Mouse (Mus musculus) heart, embryonic 14.5 days (tissue): ENCODE data around the gene Pih1d2. TPM values are rescaled to one million over a fixed set of nuclear protein-coding genes. Genes with fewer than 3 reads are reported as not detected.
"Not testable (repeated sequence)": the region's sequence is repeated elsewhere in the genome, so short reads cannot be mapped to it uniquely, and the experiment has no call there.

Experiments
- ATAC-seq: fragments of 200-750 bp; cut with Nextera tagmentation; 2 replicates; pipeline ENCODE4 v1.8.0; 2017; ENCODE audit warnings: low read depth, moderate TSS enrichment; ENCODE audit not compliant: insufficient number of reproducible peaks, insufficient read depth, low FRiP score
- H3K27ac ChIP-seq, 2 experiments: fragments of 200-500 bp in 1 of 2; fragments of 300-500 bp in 1 of 2; sonication (generic) in 1 of 2; replicated peaks in 1 of 2; 2 replicates each; pipeline ENCODE4 v1.5.1; 2012 to 2014; ENCODE audit warnings: low read depth in 2 of 2, low read length in 2 of 2, control low read depth in 1 of 2, mild to moderate bottlenecking in 1 of 2, mixed read lengths in 1 of 2; ENCODE audit not compliant: control insufficient read depth in 1 of 2, insufficient read depth in 1 of 2
- H3K27me3 ChIP-seq: fragments of 300-500 bp; sonication (generic); 2 replicates; pipeline ENCODE4 v1.6.1; 2014; ENCODE audit warnings: mild to moderate bottlenecking, low read length, control low read depth; ENCODE audit not compliant: control insufficient read depth, insufficient read depth
- H3K36me3 ChIP-seq: fragments of 300-500 bp; sonication (generic); 2 replicates; pipeline ENCODE4 v1.6.1; 2014; ENCODE audit warnings: mild to moderate bottlenecking, control low read depth, low read length, mixed read lengths; ENCODE audit not compliant: control insufficient read depth, insufficient read depth
- H3K4me1 ChIP-seq, 2 experiments: fragments of 200-500 bp in 1 of 2; fragments of 300-500 bp in 1 of 2; sonication (generic) in 1 of 2; 2 replicates each; pipeline ENCODE4 v1.6.1; 2012 to 2014; ENCODE audit warnings: low read length in 2 of 2, control low read depth in 1 of 2, mixed read lengths in 1 of 2; ENCODE audit not compliant: control insufficient read depth in 2 of 2, insufficient read depth in 2 of 2
- H3K4me2 ChIP-seq: fragments of 300-500 bp; sonication (generic); 2 replicates; pipeline ENCODE4 v1.6.1; 2014; ENCODE audit warnings: mild to moderate bottlenecking, low read length
- H3K4me3 ChIP-seq, 2 experiments: fragments of 200-500 bp in 1 of 2; fragments of 300-500 bp in 1 of 2; sonication (generic) in 1 of 2; 2 replicates each; pipeline ENCODE4 v1.5.1; 2012 to 2014; ENCODE audit warnings: low read length in 2 of 2, mild to moderate bottlenecking in 2 of 2, control low read depth in 1 of 2, low read depth in 1 of 2, moderate library complexity in 1 of 2; ENCODE audit not compliant: control insufficient read depth in 1 of 2, insufficient read depth in 1 of 2
- H3K9ac ChIP-seq: fragments of 300-500 bp; sonication (generic); 2 replicates; pipeline ENCODE4 v1.6.1; 2014; ENCODE audit warnings: mild to moderate bottlenecking, low read length
- H3K9me3 ChIP-seq: fragments of 300-500 bp; sonication (generic); 2 replicates; pipeline ENCODE4 v1.6.1; 2016; ENCODE audit warnings: low read length, control low read depth; ENCODE audit not compliant: control insufficient read depth
- WGBS: fragments of 180-500 bp; shearing (Covaris S2); extraction: QIAGEN DNeasy Blood & Tissue Kit; methylation state at CpG from one replicate; pipeline ENCODE4 v1.1.7; 2014; 5-methylcytosine and 5-hydroxymethylcytosine counted together
- polyA plus RNA-seq: library from polyadenylated mRNA; unstranded; fragments of >200 nt; fragmentation: Nextera tagmentation; extraction: Ambion mirVana; gene quantifications from 2 replicates; pipeline ENCODE4 v1.2.1, GENCODE M21; 2014

Gene Pih1d2
- polyA plus RNA-seq, 1 experiment from 2014 or later: 1.9 TPM

DNA sequence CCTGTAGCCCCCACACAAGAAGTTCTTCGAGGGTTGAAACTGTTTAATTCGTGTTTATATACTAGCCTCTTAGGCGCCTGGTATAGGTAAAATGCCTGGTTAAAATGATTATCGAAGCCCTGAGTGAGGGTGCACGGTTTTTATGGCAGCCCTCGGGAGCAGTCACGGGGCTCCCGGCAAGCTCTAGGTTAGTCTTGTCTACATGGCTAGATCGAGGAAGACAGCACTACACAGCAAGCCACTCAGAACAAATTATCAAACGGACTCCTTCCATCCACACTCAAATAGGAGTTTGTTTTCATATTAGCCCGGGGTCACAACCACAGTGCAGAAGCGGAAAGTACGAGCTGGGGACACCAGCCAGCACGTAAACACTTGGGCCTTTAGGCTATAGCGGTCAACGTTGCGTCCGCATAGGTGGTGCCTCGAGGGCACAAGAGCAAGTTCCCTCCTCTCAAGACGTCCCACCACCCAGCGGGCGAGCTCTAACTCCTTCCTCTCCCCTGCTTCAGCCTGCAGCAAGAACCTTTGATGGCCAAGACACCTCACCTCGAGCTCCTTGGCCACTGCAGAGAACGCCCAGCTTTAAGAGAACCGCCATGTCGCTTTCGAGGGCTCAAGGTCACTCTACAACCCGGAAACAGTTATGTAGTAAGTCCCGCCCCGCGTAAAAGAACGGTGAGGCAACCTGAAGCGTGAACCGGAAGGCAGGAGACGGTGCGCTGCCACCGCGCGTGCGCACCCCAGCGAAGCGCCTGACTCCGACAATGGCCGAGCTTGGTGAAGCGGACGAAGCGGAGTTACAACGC, 13.7 kb upstream of the Pih1d2 start, which contains the start of the genes Sdhd and Timm8b:
Gene Sdhd (minus strand): TSS at position 624 of the 809 bp plus-strand sequence.
Gene Timm8b (plus strand): TSS at position 722 of the 809 bp plus-strand sequence.
- no peaks in the 10 kb centered on the region for H3K9me3 ChIP-seq
- peak within 1 kb of the TSS; percentile 87 for H3K4me2 ChIP-seq
- H3K4me3 ChIP-seq: peak within 1 kb of the TSS; percentile 81 to 86
- H3K9ac ChIP-seq: peak within 1 kb of the TSS; percentile 90
- H3K36me3 ChIP-seq: peaks cover 58% of the 10 kb centered on the region
- peak within 1 kb of the TSS; percentile 84 to 87 for H3K27ac ChIP-seq
- peaks cover 11 to 27% of the 10 kb centered on the region in 2 experiments for H3K4me1 ChIP-seq
- no peaks in the 10 kb centered on the region for H3K27me3 ChIP-seq
- peak; percentile 95 for ATAC-seq
- WGBS: under 1% methylated on average over 48 of the region's 48 CpGs

DNA sequence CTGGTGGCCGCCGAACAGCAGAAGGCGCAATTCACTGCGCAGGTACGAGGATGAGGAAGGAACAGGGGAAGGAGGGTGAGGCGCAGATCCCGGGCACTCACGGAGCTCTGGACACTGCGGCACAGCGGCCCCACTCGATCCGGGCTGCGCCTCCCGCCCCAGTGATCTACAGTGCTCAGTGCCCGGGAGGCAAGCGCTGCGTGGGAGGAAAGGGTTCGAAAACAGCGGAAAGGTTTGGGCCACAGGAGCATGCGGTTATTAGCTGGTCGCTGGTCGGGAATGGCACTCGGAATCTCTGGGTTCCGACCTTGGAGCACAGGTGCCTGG, 13.2 kb upstream of the Pih1d2 start:
- H3K9ac ChIP-seq: peak overlapping the region; percentile 90
- peaks cover 58% of the 10 kb centered on the region for H3K36me3 ChIP-seq
- H3K4me2 ChIP-seq: peak overlapping the region; percentile 79
- no peaks in the 10 kb centered on the region for H3K9me3 ChIP-seq
- H3K27me3 ChIP-seq: no peaks in the 10 kb centered on the region
- peak overlapping the region; percentile 44 to 87 for H3K27ac ChIP-seq
- WGBS: under 1% methylated on average over 24 of the region's 24 CpGs
- H3K4me1 ChIP-seq: peaks cover 11 to 27% of the 10 kb centered on the region in 2 experiments
- H3K4me3 ChIP-seq: peak overlapping the region; percentile 81 to 86
- ATAC-seq: peak; percentile 83

DNA sequence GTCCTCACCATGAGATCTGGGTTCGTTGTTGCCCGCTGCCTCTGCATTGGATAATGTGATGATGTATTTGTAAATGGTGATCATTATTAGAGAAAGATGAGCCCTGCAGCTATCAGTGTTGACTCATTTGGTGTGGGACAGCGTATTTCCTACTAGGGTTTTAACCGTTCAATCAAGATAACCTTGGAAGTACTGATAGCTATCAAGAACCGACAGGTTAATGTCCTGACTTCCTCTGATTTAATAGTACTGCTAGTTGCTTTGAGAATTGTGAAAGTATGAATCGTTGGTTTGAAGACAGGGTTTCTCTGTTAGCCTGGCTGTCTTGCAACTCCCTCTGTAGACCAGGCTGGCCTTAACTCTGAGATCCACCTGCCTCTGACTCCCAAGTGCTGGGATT, 12.8 kb upstream of the Pih1d2 start:
- peaks cover 58% of the 10 kb centered on the region for H3K36me3 ChIP-seq
- H3K4me3 ChIP-seq: peak overlapping the region; percentile 81 to 86
- ATAC-seq: no peak
- peak overlapping the region; percentile 44 to 87 for H3K27ac ChIP-seq
- H3K4me1 ChIP-seq: peaks cover 11 to 27% of the 10 kb centered on the region in 2 experiments
- H3K4me2 ChIP-seq: peak overlapping the region; percentile 79
- no peaks in the 10 kb centered on the region for H3K27me3 ChIP-seq
- no peaks in the 10 kb centered on the region for H3K9me3 ChIP-seq
- 4% methylated on average over 6 of the region's 6 CpGs for WGBS
- peak overlapping the region; percentile 90 for H3K9ac ChIP-seq

DNA sequence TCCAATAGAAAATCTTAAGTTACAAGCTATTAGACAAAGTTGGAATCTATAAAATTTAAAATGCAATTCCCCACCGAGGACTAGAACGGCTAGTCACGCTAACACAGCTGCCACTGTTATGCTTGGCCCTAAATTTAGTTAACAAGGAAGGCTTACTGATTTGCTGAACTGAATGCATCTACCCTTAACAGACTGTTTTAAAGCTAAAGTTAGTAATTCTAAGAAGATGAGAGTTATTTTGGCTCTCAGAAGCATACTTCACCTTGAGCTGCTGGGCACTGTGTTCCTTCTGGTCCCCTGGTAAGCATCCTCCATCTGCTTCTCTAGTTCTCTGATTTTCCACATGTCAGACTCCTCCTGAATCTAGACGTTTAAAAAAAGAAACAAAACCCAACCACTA, 5.0 kb upstream of the Pih1d2 start:
- peaks cover 81% of the 10 kb centered on the region for H3K36me3 ChIP-seq
- H3K27ac ChIP-seq: no peak overlapping the region
- H3K27me3 ChIP-seq: no peaks in the 10 kb centered on the region
- no peak for ATAC-seq
- H3K4me1 ChIP-seq: peaks cover 2 to 8% of the 10 kb centered on the region in 2 experiments; a peak in 2 of 4 replicates
- no peaks in the 10 kb centered on the region for H3K9me3 ChIP-seq
- H3K9ac ChIP-seq: no peak overlapping the region
- no peak overlapping the region for H3K4me3 ChIP-seq
- H3K4me2 ChIP-seq: no peak overlapping the region
- 93% methylated on average over 4 of the region's 4 CpGs for WGBS

DNA sequence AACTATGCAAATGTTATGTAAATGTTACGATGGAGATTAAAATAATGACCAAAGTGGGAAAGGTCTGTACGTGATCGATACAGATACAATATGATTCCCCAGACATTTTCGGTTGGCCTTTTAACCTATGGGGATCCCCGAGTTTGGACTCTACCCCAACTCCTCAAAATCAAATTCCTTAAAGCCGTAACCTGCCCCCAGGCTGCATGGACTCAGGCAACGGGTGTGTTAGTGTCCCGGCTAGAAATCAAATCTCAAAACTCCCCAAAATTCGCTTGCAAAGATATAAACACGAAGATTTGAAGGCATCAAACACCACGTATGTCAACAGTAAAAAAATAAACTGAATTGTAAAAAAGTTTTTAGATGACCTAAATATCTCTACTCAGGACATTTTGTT, 960 bp upstream of the Pih1d2 start:
- Histone ChIP-seq H3K27me3 (no peaks in the 10 kb centered on the region), H3K9me3 (no peaks in the 10 kb centered on the region), H3K4me3 (peak overlapping the region; percentile 93 to 98), H3K4me1 (peaks cover 2 to 8% of the 10 kb centered on the region in 2 experiments; a peak in 2 of 4 replicates), H3K9ac (peak overlapping the region; percentile 96), H3K36me3 (peaks cover 41% of the 10 kb centered on the region), H3K4me2 (peak overlapping the region; percentile 73), H3K27ac (peak overlapping the region; percentile 91 to 93; a peak in 2 of 4 replicates)
- 37% methylated on average over 11 of the region's 11 CpGs for WGBS
- ATAC-seq: no peak

DNA sequence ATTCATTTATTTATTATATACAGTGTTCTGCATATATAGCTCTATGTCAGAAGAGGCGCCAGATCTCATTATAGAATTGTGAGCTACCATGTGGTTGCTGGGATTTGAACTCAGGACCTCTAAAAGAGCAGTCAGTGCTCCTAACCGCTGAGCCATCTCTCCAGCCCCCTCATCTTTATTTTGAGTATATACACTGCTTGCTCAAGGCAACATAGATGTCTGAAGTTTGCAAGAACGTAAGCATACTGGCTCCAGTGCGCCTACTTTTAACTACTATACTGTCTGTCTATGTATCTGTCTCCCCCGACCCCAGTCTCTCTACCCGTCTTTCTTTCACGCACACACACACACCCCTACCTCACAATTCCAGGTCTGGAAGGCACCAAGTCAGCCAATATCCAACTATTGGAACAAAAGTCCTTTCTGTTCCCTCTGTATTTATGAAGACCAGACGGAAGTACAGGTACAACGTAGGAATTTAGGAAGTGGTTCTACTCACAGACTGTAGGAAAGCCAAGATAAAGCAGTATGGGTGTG, 741 bp downstream of the Pih1d2 start:
- 57% methylated on average over 9 of the region's 9 CpGs for WGBS
- Histone ChIP-seq H3K4me1 (peaks cover 2 to 8% of the 10 kb centered on the region in 2 experiments; a peak in 2 of 4 replicates), H3K27me3 (no peaks in the 10 kb centered on the region), H3K4me2 (peak overlapping the region; percentile 73), H3K4me3 (peak overlapping the region in 1 of 2 experiments; percentile 98; a peak in 2 of 4 replicates), H3K9me3 (no peaks in the 10 kb centered on the region), H3K27ac (no peak overlapping the region), H3K36me3 (peaks cover 26% of the 10 kb centered on the region), H3K9ac (peak overlapping the region; percentile 96; the same call in 1 of the 2 replicates)
- ATAC-seq: no peak

DNA sequence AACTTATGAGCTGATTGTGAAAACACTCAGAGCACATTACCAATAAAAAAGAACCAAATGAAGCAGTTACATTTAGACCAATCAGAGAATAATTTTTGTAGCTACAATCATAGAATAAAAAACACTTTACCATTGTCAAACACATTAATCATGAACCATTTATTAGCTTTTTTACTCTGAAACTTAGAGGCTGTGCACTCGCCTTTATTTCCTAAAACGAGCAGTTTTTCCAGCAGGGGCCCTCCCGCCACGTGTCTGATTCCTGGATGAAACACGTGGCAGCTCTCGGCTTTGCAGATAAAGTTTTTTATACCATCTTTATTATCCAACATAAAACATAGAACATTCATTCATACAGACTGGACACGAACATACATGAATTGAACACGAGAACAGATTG, 13.8 kb downstream of the Pih1d2 start:
- H3K27me3 ChIP-seq, H3K4me1 ChIP-seq, H3K4me3 ChIP-seq, H3K9me3 ChIP-seq, H3K27ac ChIP-seq, H3K9ac ChIP-seq, H3K4me2 ChIP-seq, ATAC-seq: not testable (repeated sequence)
- H3K36me3 ChIP-seq: peaks cover 30% of the 10 kb centered on the region
- WGBS: 83% methylated on average over 6 of the region's 8 CpGs
